Mouse (Mus musculus) lung, adult 2 months (tissue): ENCODE measurements around the gene Klhl31.

Source experiments
- CTCF ChIP-seq: fragments of 200-500 bp; IDR thresholded peaks from 2 replicates; pipeline ENCODE4 v1.5.1; 2011; ENCODE audit warnings: mild to moderate bottlenecking, low read length, control low read depth; ENCODE audit not compliant: insufficient read depth
- POLR2A ChIP-seq: fragments of 200-500 bp; IDR thresholded peaks from 2 replicates; pipeline ENCODE4 v1.6.1; 2011; ENCODE audit warnings: low read depth, mild to moderate bottlenecking, control low read depth, low read length, borderline replicate concordance; ENCODE audit errors: extremely low read depth

DNA sequence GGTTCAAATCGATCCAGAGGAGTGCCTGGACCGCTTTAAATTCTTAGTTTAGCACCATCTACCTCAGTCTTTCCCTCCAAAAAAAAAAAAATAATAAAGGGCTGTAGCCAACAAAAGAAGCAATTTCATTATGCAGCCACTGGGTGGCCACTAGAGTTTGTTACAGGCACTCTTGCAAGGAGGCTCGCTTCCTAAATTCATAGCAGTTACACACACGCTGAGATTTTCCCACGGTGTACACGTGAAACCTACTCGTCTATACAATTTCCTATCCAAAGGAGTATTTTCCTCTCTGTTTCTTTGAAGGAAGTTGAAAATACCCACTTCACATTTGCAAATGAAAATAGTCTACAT, 19.6 kb downstream of the Klhl31 start:
- TF ChIP-seq CTCF (no peak), POLR2A (no peak)
